Mouse (Mus musculus): ENCODE data around the gene F11. TPM values are rescaled to one million over a fixed set of nuclear protein-coding genes. Genes with fewer than 3 reads are reported as not detected.

The F11 gene
- polyA plus RNA-seq, 1 experiment from 2014 or later: 60.8 TPM

DNA sequence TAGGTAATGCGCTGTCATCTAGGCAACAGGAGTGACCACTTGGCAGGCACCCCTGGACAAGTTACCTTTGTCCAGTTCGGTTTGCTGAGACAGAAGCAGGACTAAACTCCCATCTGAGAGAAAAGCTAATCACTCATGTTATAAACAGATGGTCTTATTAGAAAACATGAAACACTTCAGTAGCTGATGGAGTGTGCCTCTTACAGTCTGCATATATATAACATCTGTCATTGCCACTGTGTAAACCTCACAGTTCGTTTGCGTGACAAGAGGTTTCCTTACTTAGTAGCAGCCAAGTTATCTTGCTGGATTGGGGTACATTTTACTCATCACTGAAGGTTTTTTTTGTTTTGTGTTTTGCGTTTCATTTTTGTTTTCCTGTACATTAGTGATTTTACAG lies 64.5 kb downstream of the F11 start:
- TF ChIP-seq EP300 (IDR thresholded peaks at IDR 0.05; ENCODE audit: low read depth): no peak
- no peak for TF ChIP-seq CTCF (IDR thresholded peaks at IDR 0.05; ENCODE audit: low read depth)
- Histone ChIP-seq H3K36me3 (replicated peaks; ENCODE audit: insufficient read depth, low read length) (no peaks in the 10 kb centered on the region), H3K9me3 (ENCODE audit: low read length) (no peaks in the 10 kb centered on the region), H3K27me3 (ENCODE audit: insufficient read depth, low read length) (no peaks in the 10 kb centered on the region), H3K4me3 (ENCODE audit: low read depth, low read length) (no peak overlapping the region), H3K27ac (ENCODE audit: low read depth) (no peak overlapping the region), H3K4me2 (ENCODE audit: low read depth, low read length) (no peak overlapping the region), H3K9ac (replicated peaks) (no peak overlapping the region), H3K4me1 (ENCODE audit: insufficient read depth) (no peaks in the 10 kb centered on the region)
- no peak for ATAC-seq
- WGBS (ENCODE audit: insufficient replicate concordance): 81% methylated on average over 5 of the region's 5 CpGs
- no peak for DNase-seq

DNA sequence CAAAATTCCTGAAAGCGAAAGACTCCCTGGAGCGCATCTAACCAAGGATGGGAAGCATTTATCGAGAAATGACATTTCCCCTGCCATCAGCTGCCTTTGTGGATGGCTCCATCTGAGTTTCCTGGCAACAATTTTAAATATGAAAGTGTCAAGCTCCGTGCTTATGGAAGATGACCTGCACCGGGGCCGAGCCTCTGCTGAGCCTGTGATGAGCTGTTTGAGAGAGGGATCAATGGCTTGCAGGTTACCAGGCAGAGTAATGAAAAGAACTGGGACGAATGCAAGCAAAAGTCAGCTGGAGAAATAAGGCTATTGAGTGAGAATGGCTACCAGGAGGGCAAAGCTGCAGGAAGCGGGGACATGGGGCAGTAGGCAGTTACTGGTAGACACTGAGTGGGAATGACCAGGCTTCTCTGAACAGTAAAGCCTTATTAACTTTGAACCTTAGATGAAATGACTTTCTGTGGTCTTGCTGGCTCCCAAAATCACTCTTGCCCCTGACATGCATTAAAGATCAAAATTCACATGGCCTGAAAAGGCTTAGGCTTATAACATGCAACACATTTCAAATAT lies 65.8 kb downstream of the F11 start:
- no peak for TF ChIP-seq CTCF (IDR thresholded peaks at IDR 0.05; ENCODE audit: low read depth)
- TF ChIP-seq EP300 (IDR thresholded peaks at IDR 0.05; ENCODE audit: low read depth): no peak
- DNase-seq: no peak
- WGBS (ENCODE audit: insufficient replicate concordance): 72% methylated on average over 8 of the region's 8 CpGs
- Histone ChIP-seq H3K36me3 (replicated peaks; ENCODE audit: insufficient read depth, low read length) (no peaks in the 10 kb centered on the region), H3K4me3 (ENCODE audit: low read depth, low read length) (no peak overlapping the region), H3K9ac (replicated peaks) (no peak overlapping the region), H3K27me3 (ENCODE audit: insufficient read depth, low read length) (no peaks in the 10 kb centered on the region), H3K4me1 (ENCODE audit: insufficient read depth) (no peaks in the 10 kb centered on the region), H3K9me3 (ENCODE audit: low read length) (no peaks in the 10 kb centered on the region), H3K4me2 (ENCODE audit: low read depth, low read length) (no peak overlapping the region), H3K27ac (ENCODE audit: low read depth) (no peak overlapping the region)
- no peak for ATAC-seq

Other genes starting within 250 kb of the F11 start
- 0.13 and 0.16 TPM in 2 replicates for gene Mtnr1a, start 192.9 kb downstream of the F11 start, polyA plus RNA-seq (2015; fragmentation: Nextera tagmentation; extraction: Ambion mirVana)
- 29.5 and 30.1 TPM in 2 replicates for gene Klkb1, start 32.8 kb upstream of the F11 start, polyA plus RNA-seq (2015; fragmentation: Nextera tagmentation; extraction: Ambion mirVana)
- gene Gm45753, start 46.4 kb upstream of the F11 start, polyA plus RNA-seq (2015; fragmentation: Nextera tagmentation; extraction: Ambion mirVana): 41.6 and 42.7 TPM in 2 replicates
- 8.0 and 8.4 TPM in 2 replicates for gene Cyp4v3, start 71.2 kb upstream of the F11 start, polyA plus RNA-seq (2015; fragmentation: Nextera tagmentation; extraction: Ambion mirVana)
- 1.5 and 2.1 TPM in 2 replicates for gene Fam149a, start 120.3 kb upstream of the F11 start, polyA plus RNA-seq (2015; fragmentation: Nextera tagmentation; extraction: Ambion mirVana)
- gene Tlr3, start 149.0 kb upstream of the F11 start, polyA plus RNA-seq (2015; fragmentation: Nextera tagmentation; extraction: Ambion mirVana): 1.2 and 1.7 TPM in 2 replicates
- gene Sorbs2, start 245.8 kb upstream of the F11 start, polyA plus RNA-seq (2015; fragmentation: Nextera tagmentation; extraction: Ambion mirVana): 11.9 and 13.3 TPM in 2 replicates